Mouse (Mus musculus): ENCODE measurements at regions not wholly inside any gene's neighbourhood (a gene's known extent, or its start where the extent isn't known, plus 50 kb on each side); places are given as distances from the start of the nearest gene placed in this dataset.

- TF ChIP-seq CTCF (IDR thresholded peaks at IDR 0.05; ENCODE audit: low read depth) = no peak
- no peak for TF ChIP-seq EP300 (IDR thresholded peaks at IDR 0.05; ENCODE audit: low read depth)
These were observed 817.6 kb downstream of the Flrt2 start for GRCm38 (mm10) chr12:96509658-96510057.
